ENCODE assay signal across 8 mouse cellular contexts in genomic region chr17:55971453-55971852, GRCm38 (mm10). TPM values are rescaled to one million over a fixed set of nuclear protein-coding genes. Genes with fewer than 3 reads are reported as not detected.
DNase-seq lines count a peak whose midpoint lies in the region; ATAC-seq and TF ChIP-seq lines count a peak whose summit lies in the region.

No protein-coding gene starts in this region.

- H3K27ac ChIP-seq in layer of hippocampus, adult 2 months: no peak overlapping the region
- H3K27ac ChIP-seq in hindbrain, embryonic 10.5 days: peak overlapping the region; percentile 96
- H3K27ac ChIP-seq in midbrain, embryonic 16.5 days (ENCODE audit: low read length): peak overlapping the region; percentile 33; the same call in 1 of the 2 replicates
- no peak overlapping the region for H3K27ac ChIP-seq in lung, postnatal 0 days (ENCODE audit: low read length)

- WGBS in hindbrain, embryonic 10.5 days: 24% methylated on average over 22 of the region's 22 CpGs
- WGBS in midbrain, embryonic 16.5 days: 19% methylated on average over 22 of the region's 22 CpGs
- 32% methylated on average over 22 of the region's 22 CpGs for WGBS in lung, postnatal 0 days

- no peak for TF ChIP-seq CTCF in layer of hippocampus, adult 2 months (conservative IDR thresholded peaks at IDR 0.05)
- no peak for TF ChIP-seq CTCF in lung, postnatal 0 days (IDR thresholded peaks at IDR 0.05)

- no peak for ATAC-seq in midbrain, embryonic 16.5 days
- ATAC-seq in lung, postnatal 0 days: no peak

- H3K4me1 ChIP-seq in hindbrain, embryonic 10.5 days (replicated peaks): peaks cover 58% of the 10 kb centered on the region
- H3K4me1 ChIP-seq in midbrain, embryonic 16.5 days (ENCODE audit: control insufficient read depth, insufficient read depth, low read length): peaks cover 40% of the 10 kb centered on the region
- no peaks in the 10 kb centered on the region for H3K4me1 ChIP-seq in lung, postnatal 0 days (ENCODE audit: insufficient read depth, low read depth, low read length)

- peaks cover 54% of the 10 kb centered on the region for H3K36me3 ChIP-seq in hindbrain, embryonic 10.5 days
- peaks cover 15% of the 10 kb centered on the region; the same call in 1 of the 2 replicates for H3K36me3 ChIP-seq in midbrain, embryonic 16.5 days (ENCODE audit: control insufficient read depth, insufficient read depth, low read length)
- H3K36me3 ChIP-seq in lung, postnatal 0 days (ENCODE audit: insufficient read depth, low read length): peaks cover 8% of the 10 kb centered on the region

- H3K9ac ChIP-seq in midbrain, embryonic 16.5 days (ENCODE audit: low read depth, low read length): peak overlapping the region; percentile 94
- H3K9ac ChIP-seq in lung, postnatal 0 days (replicated peaks; ENCODE audit: low read depth): no peak overlapping the region

- peaks cover 17% of the 10 kb centered on the region for H3K27me3 ChIP-seq in hindbrain, embryonic 10.5 days (ENCODE audit: insufficient read depth, poor library complexity, severe bottlenecking)
- H3K27me3 ChIP-seq in midbrain, embryonic 16.5 days (ENCODE audit: control insufficient read depth, insufficient read depth, low read depth, low read length): no peaks in the 10 kb centered on the region
- H3K27me3 ChIP-seq in lung, postnatal 0 days (replicated peaks; ENCODE audit: insufficient read depth, low read length): no peaks in the 10 kb centered on the region

- DNase-seq in cerebellum, adult 9-11 months: peak; percentile 54
- no peak for DNase-seq in cerebellum, adult 9-10 months
- DNase-seq in layer of hippocampus, adult 2 months (ENCODE audit: low spot score in 2 of 2): no peak
- no peak for DNase-seq in layer of hippocampus, adult 9-10 months (ENCODE audit: low spot score)
- no peak for DNase-seq in hindbrain, embryonic 10.5 days (ENCODE audit: low spot score)
- no peak for DNase-seq in lung, postnatal 0 days (ENCODE audit: low spot score)
- DNase-seq in gastrocnemius, postnatal 25 days: no peak

- H3K9me3 ChIP-seq in hindbrain, embryonic 10.5 days: no peaks in the 10 kb centered on the region
- no peaks in the 10 kb centered on the region for H3K9me3 ChIP-seq in midbrain, embryonic 16.5 days (replicated peaks; ENCODE audit: control insufficient read depth, low read length, poor library complexity, severe bottlenecking)
- no peaks in the 10 kb centered on the region for H3K9me3 ChIP-seq in lung, postnatal 0 days (ENCODE audit: low read length)

- peak overlapping the region; percentile 97 for H3K4me2 ChIP-seq in midbrain, embryonic 16.5 days (ENCODE audit: low read length)
- no peak overlapping the region for H3K4me2 ChIP-seq in lung, postnatal 0 days (replicated peaks; ENCODE audit: low read depth, low read length)

- TF ChIP-seq EP300 in lung, postnatal 0 days (IDR thresholded peaks at IDR 0.05): no peak

- H3K4me3 ChIP-seq in layer of hippocampus, adult 2 months: peak overlapping the region; percentile 66; the same call in 1 of the 2 replicates
- H3K4me3 ChIP-seq in hindbrain, embryonic 10.5 days: peak overlapping the region; percentile 77
- H3K4me3 ChIP-seq in midbrain, embryonic 16.5 days (ENCODE audit: low read depth, low read length): peak overlapping the region; percentile 77
- H3K4me3 ChIP-seq in lung, postnatal 0 days (ENCODE audit: low read depth, low read length): no peak overlapping the region

RNA-seq across cellular contexts. Expression of gene Shd, which starts 1.2 kb away (rescaled TPM):
- total RNA-seq in layer of hippocampus, adult 2 months (2021): 10 to 100 TPM; 23.7 to 28.4 TPM
- polyA plus RNA-seq in hindbrain, embryonic 10.5 days (2016; fragmentation: Nextera tagmentation; extraction: Ambion mirVana): 52.0 and 105 TPM in 2 replicates
- polyA plus RNA-seq in midbrain, embryonic 16.5 days (2015; fragmentation: Nextera tagmentation; extraction: Ambion mirVana): 185 and 187 TPM in 2 replicates
- 3.1 and 3.4 TPM in 2 replicates for polyA plus RNA-seq in lung, postnatal 0 days (2015; fragmentation: Nextera tagmentation; extraction: Ambion mirVana)
- total RNA-seq in gastrocnemius, postnatal 25 days (2021): under 1 TPM in 1 of 2 experiments, not detected in 1; 0.28 TPM

RNA-seq across cellular contexts. Expression of gene Yju2, which starts 12.6 kb away (rescaled TPM):
- 10 to 100 TPM; 18.1 to 19.0 TPM for total RNA-seq in layer of hippocampus, adult 2 months (2021)
- 28.5 and 31.3 TPM in 2 replicates for polyA plus RNA-seq in hindbrain, embryonic 10.5 days (2016; fragmentation: Nextera tagmentation; extraction: Ambion mirVana)
- 21.2 and 24.6 TPM in 2 replicates for polyA plus RNA-seq in midbrain, embryonic 16.5 days (2015; fragmentation: Nextera tagmentation; extraction: Ambion mirVana)
- 16.8 and 19.2 TPM in 2 replicates for polyA plus RNA-seq in lung, postnatal 0 days (2015; fragmentation: Nextera tagmentation; extraction: Ambion mirVana)
- total RNA-seq in gastrocnemius, postnatal 25 days (2021): 1 to 10 TPM; 7.8 TPM

RNA-seq across cellular contexts. Expression of gene Fsd1, which starts 14.9 kb away (rescaled TPM):
- 10 to 100 TPM; 67.2 to 69.0 TPM for total RNA-seq in layer of hippocampus, adult 2 months (2021)
- 67.6 and 99.5 TPM in 2 replicates for polyA plus RNA-seq in hindbrain, embryonic 10.5 days (2016; fragmentation: Nextera tagmentation; extraction: Ambion mirVana)
- polyA plus RNA-seq in midbrain, embryonic 16.5 days (2015; fragmentation: Nextera tagmentation; extraction: Ambion mirVana): 200 and 218 TPM in 2 replicates
- polyA plus RNA-seq in lung, postnatal 0 days (2015; fragmentation: Nextera tagmentation; extraction: Ambion mirVana): 0.36 and 0.37 TPM in 2 replicates
- not detected for total RNA-seq in gastrocnemius, postnatal 25 days (2021)

RNA-seq across cellular contexts. Expression of gene Ebi3, which starts 19.0 kb away (rescaled TPM):
- 1 to 10 TPM; 1.0 to 1.6 TPM for total RNA-seq in layer of hippocampus, adult 2 months (2021)
- 1.9 and 2.8 TPM in 2 replicates for polyA plus RNA-seq in hindbrain, embryonic 10.5 days (2016; fragmentation: Nextera tagmentation; extraction: Ambion mirVana)
- 6.0 and 7.1 TPM in 2 replicates for polyA plus RNA-seq in midbrain, embryonic 16.5 days (2015; fragmentation: Nextera tagmentation; extraction: Ambion mirVana)
- 3.1 and 3.3 TPM in 2 replicates for polyA plus RNA-seq in lung, postnatal 0 days (2015; fragmentation: Nextera tagmentation; extraction: Ambion mirVana)
- total RNA-seq in gastrocnemius, postnatal 25 days (2021): under 1 TPM in 1 of 2 experiments, not detected in 1; 0.31 TPM

RNA-seq across cellular contexts. Expression of gene Zfp119b, which starts 22.2 kb away (rescaled TPM):
- 1 to 10 TPM; 3.5 to 4.0 TPM for total RNA-seq in layer of hippocampus, adult 2 months (2021)
- polyA plus RNA-seq in hindbrain, embryonic 10.5 days (2016; fragmentation: Nextera tagmentation; extraction: Ambion mirVana): 4.6 and 5.6 TPM in 2 replicates
- polyA plus RNA-seq in midbrain, embryonic 16.5 days (2015; fragmentation: Nextera tagmentation; extraction: Ambion mirVana): 10.1 and 11.2 TPM in 2 replicates
- polyA plus RNA-seq in lung, postnatal 0 days (2015; fragmentation: Nextera tagmentation; extraction: Ambion mirVana): 10.0 and 11.0 TPM in 2 replicates
- total RNA-seq in gastrocnemius, postnatal 25 days (2021): 1 to 10 TPM; 3.0 to 3.1 TPM

Comparison
In these comparisons a context has a peak if more than half of its experiments do, and no peak if none do; other contexts are left out.
1. H3K27ac ChIP-seq: peak in hindbrain, embryonic 10.5 days (single experiment) and midbrain, embryonic 16.5 days (single experiment); none in layer of hippocampus, adult 2 months (single experiment) and lung, postnatal 0 days (single experiment).
2. RNA of gene Shd, which starts 1.2 kb away (polyA plus RNA-seq): 185 to 187 TPM in midbrain, embryonic 16.5 days and 52.0 to 105 TPM in hindbrain, embryonic 10.5 days; 3.1 to 3.4 TPM in lung, postnatal 0 days; every median in the first group is over 10 times any median in the second.
3. RNA of gene Fsd1, which starts 14.9 kb away (polyA plus RNA-seq): 200 to 218 TPM in midbrain, embryonic 16.5 days and 67.6 to 99.5 TPM in hindbrain, embryonic 10.5 days; 0.36 to 0.37 TPM in lung, postnatal 0 days; every median in the first group is over 10 times any median in the second.